Mouse (Mus musculus) frontal cortex, postnatal 25 days (tissue): ENCODE measurements around the gene Hectd1.

Experiments
- DNase-seq, 2 experiments: peaks; one replicate each; pipeline ENCODE4 v3.0.0; 2022; ENCODE audit warnings: low spot score in 2 of 2

The Hectd1 gene

GRCm38 (mm10) chr12:51703859-51704258 is 125.5 kb downstream of the Hectd1 start:
- DNase-seq, result no peak

GRCm38 (mm10) chr12:51701723-51702122 is 127.6 kb downstream of the Hectd1 start:
- DNase-seq, result no peak

DNA sequence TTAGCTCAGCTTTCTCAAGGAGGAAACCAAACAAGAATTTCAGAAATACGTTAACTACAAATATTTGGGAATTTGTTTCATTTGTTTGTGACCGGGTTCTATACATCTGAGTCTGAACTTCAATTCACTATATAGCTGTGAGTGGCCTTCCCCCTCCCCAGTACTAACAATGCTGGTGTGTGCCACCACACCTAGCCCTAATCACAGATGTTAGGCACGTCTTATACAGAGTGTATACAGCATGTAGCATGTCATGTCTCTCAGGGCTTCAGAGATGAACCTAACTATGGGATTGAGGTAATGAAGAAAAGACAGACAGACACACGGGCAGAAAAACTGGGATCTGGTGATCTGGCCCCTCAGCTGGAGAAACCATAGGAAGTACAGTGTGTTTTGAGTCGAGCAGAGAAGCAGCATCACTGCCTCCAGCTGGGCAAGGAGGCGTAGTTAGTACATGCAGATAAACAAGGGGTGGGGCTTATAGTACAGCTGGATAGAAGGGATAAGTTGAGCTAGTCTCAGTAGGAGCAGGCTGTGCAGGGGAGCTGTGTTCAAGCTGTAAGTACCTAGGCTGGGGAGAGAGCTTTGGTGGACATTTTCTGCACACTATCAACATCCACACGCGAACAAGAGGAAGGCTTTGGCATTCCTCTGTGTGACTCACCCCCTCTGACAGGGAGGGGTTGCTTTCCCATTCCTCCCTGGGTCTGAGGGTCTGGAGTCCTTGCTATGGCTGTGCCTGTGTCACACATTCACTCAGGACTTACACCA is 129.5 kb downstream of the Hectd1 start:
- no peak for DNase-seq

- DNase-seq, result no peak
Observed at GRCm38 (mm10) chr12:51696157-51696556, 133.2 kb downstream of the Hectd1 start.

DNA sequence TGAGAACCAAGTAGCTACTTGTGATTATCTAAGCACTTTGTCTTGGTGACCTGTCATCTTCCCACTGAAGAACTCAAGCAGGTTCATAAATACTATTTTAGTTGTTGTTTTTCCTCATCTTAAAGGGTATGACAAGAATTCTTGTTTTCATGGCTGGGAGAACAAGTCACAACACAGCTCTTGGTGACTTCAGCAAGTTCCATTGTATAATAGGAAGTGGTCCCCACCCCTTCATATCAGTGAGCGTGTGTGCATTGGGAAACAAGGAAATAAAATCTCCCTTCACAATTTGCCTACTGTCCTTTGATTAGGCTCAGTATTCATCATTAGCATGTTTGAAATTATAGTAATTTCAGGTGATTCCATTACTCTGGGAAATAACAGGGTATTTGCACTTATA is 134.4 kb downstream of the Hectd1 start:
- DNase-seq, result no peak

- no peak for DNase-seq
Observed at GRCm38 (mm10) chr12:51694096-51694495, 135.2 kb downstream of the Hectd1 start.
